In genomic region chr17:26423967-26424641, GRCm38 (mm10) we compare ENCODE assay signal across 8 mouse cellular contexts. TPM values are rescaled to one million over a fixed set of nuclear protein-coding genes. Genes with fewer than 3 reads are reported as not detected.
DNase-seq lines count a peak whose midpoint lies in the region; ATAC-seq and TF ChIP-seq lines count a peak whose summit lies in the region.

No protein-coding gene starts in this region.

- DNase-seq in layer of hippocampus, adult 2 months (ENCODE audit: low spot score in 2 of 2): peak in 1 of 2 experiments; percentile 24
- DNase-seq in layer of hippocampus, adult 11-12 months (ENCODE audit: low spot score): no peak
- DNase-seq in adrenal gland, postnatal 25 days: peak; percentile 63
- DNase-seq in liver, embryonic 13.5 days: no peak
- DNase-seq in testis, postnatal 14 days (ENCODE audit: low spot score): peak; percentile 65

- no peaks in the 10 kb centered on the region for H3K9me3 ChIP-seq in heart, embryonic 13.5 days
- no peaks in the 10 kb centered on the region for H3K9me3 ChIP-seq in liver, embryonic 13.5 days (replicated peaks)

- peak overlapping the region; percentile 53 for H3K4me2 ChIP-seq in heart, embryonic 13.5 days
- no peak overlapping the region for H3K4me2 ChIP-seq in liver, embryonic 13.5 days

- peak overlapping the region; percentile 71 for H3K9ac ChIP-seq in heart, embryonic 13.5 days
- H3K9ac ChIP-seq in liver, embryonic 13.5 days: no peak overlapping the region

- peak; percentile 43 for TF ChIP-seq CTCF in layer of hippocampus, adult 2 months (conservative IDR thresholded peaks at IDR 0.05)

- no peaks in the 10 kb centered on the region for H3K27me3 ChIP-seq in heart, embryonic 13.5 days (replicated peaks)
- H3K27me3 ChIP-seq in liver, embryonic 13.5 days: peaks cover 49% of the 10 kb centered on the region

- peaks cover 53% of the 10 kb centered on the region for H3K4me1 ChIP-seq in heart, embryonic 13.5 days
- peaks cover 25% of the 10 kb centered on the region for H3K4me1 ChIP-seq in liver, embryonic 13.5 days (replicated peaks)

- 17% methylated on average over 11 of the region's 11 CpGs for WGBS in heart, embryonic 13.5 days
- whole genome bisulfite sequencing in liver, embryonic 13.5 days (ENCODE audit: insufficient replicate concordance): 21% methylated on average over 11 of the region's 11 CpGs

- H3K27ac ChIP-seq in layer of hippocampus, adult 2 months: peak overlapping the region; percentile 36; the same call in 1 of the 2 replicates
- H3K27ac ChIP-seq in heart, embryonic 13.5 days (replicated peaks): peak overlapping the region; percentile 93
- H3K27ac ChIP-seq in liver, embryonic 13.5 days: no peak overlapping the region

- H3K36me3 ChIP-seq in heart, embryonic 13.5 days: peaks cover 2% of the 10 kb centered on the region; the same call in 1 of the 2 replicates
- H3K36me3 ChIP-seq in liver, embryonic 13.5 days: no peaks in the 10 kb centered on the region

- no peak for ATAC-seq in heart, embryonic 13.5 days (ENCODE audit: extremely low read depth, insufficient number of reproducible peaks, low FRiP score, low TSS enrichment)
- ATAC-seq in liver, embryonic 13.5 days (ENCODE audit: low read depth): 0 out of 2 replicates have a peak, but pooled peaks have one; percentile 48
- no peak for ATAC-seq in erythroid progenitor cell, adult 5-6 weeks (replicated peaks; ENCODE audit: low FRiP score, poor library complexity, severe bottlenecking)
- no peak for ATAC-seq in granulocyte monocyte progenitor cell, adult 5-6 weeks (replicated peaks; ENCODE audit: poor library complexity, severe bottlenecking)

- H3K4me3 ChIP-seq in layer of hippocampus, adult 2 months: no peak overlapping the region
- H3K4me3 ChIP-seq in heart, embryonic 13.5 days: peak overlapping the region; percentile 9; the same call in 1 of the 2 replicates
- no peak overlapping the region for H3K4me3 ChIP-seq in liver, embryonic 13.5 days (replicated peaks)

RNA-seq across cellular contexts. Expression of gene Neurl1b, which starts 9.5 kb away (rescaled TPM):
- total RNA-seq in layer of hippocampus, adult 2 months (2021): 10 to 100 TPM; 68.8 to 75.0 TPM
- 49.1 and 57.1 TPM in 2 replicates for total RNA-seq in adrenal gland, postnatal 25 days (2021)
- 2.1 and 2.3 TPM in 2 replicates for polyA plus RNA-seq in heart, embryonic 13.5 days (2015; fragmentation: Nextera tagmentation; extraction: Ambion mirVana)
- polyA plus RNA-seq in liver, embryonic 13.5 days (2015; fragmentation: Nextera tagmentation; extraction: Ambion mirVana): 0.03 and 0.06 TPM in 2 replicates
- total RNA-seq in erythroid progenitor cell, adult 5-6 weeks (2015; ENCODE audit: low replicate concordance): 0.72 and 2.5 TPM in 2 replicates
- total RNA-seq in erythroid progenitor cell, adult 5-6 weeks (2017; ENCODE audit: low replicate concordance): 1.5 and 2.4 TPM in 2 replicates
- 1.4 TPM in 2 replicates for total RNA-seq in granulocyte monocyte progenitor cell, adult 5-6 weeks (2014; fragmentation: Nextera tagmentation)
- total RNA-seq in granulocyte monocyte progenitor cell, adult 5-6 weeks (2017): 0.65 and 3.6 TPM in 2 replicates

Comparison
In these comparisons a context has a peak if more than half of its experiments do, and no peak if none do; other contexts are left out.
1. DNase-seq: peak in adrenal gland, postnatal 25 days (single experiment) and testis, postnatal 14 days (single experiment); none in layer of hippocampus, adult 11-12 months (single experiment) and liver, embryonic 13.5 days (single experiment).
2. RNA of gene Neurl1b, which starts 9.5 kb away (total RNA-seq): 68.8 to 75.0 TPM in layer of hippocampus, adult 2 months and 49.1 to 57.1 TPM in adrenal gland, postnatal 25 days; 0.65 to 3.6 TPM in granulocyte monocyte progenitor cell, adult 5-6 weeks and 0.72 to 2.5 TPM in erythroid progenitor cell, adult 5-6 weeks; every median in the first group is over 10 times any median in the second.